Mouse (Mus musculus) adrenal gland (tissue): Measurements from ENCODE around the gene Lrrc20.
"Not testable (repeated sequence)": the region's sequence is repeated elsewhere in the genome, so short reads cannot be mapped to it uniquely, and the experiment has no call there.

ENCODE experiments used
- intact Hi-C: fragments of 180-260 bp; cut with DNase I; formaldehyde crosslinking; loops from one replicate; pipeline ENCODE4 v1.15.1; 2025

Lrrc20 gene

GRCm38 (mm10) chr10:61564408-61564807, 88.8 kb downstream of the Lrrc20 start:
- intact Hi-C loops = no loop called here

DNA sequence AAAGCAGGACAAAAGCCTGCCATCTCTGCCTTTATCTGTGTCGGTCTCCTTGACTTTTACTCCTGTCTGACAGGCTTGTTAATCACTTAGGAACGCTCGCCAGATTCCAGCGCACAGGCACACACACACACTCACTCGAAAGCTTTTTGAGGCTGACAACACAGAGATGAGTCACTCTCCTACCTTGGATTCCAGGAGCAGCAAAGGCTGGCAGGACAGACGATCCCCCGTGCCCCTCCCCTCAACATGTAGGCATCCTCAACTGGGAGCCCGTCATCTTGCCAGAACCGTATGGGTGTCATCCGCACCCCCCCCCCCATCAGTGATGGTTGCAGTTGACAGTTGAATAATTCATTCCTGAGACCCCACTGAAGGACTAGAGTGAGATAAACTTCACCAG, 94.6 kb downstream of the Lrrc20 start:
- intact Hi-C loops = no loop called here

DNA sequence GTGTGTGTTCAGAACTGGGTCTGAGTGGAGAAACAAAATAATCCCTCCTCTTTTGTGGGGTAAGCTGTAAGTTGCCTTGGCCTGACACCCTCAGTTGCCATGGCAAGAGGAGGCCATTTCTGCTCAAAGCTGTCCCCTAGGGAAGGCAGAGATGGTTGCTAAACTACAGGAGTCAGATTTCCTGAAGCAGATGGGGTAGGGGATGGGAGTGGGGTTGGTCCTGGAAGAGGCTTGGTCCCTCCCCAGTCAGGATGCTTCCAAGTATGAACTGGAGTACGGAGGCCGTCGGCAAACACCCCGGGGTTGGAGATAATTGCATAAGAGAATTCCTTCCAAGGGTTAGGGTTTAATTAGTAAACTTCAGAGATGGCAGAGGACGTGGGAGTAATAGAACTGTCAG, 96.5 kb downstream of the Lrrc20 start:
- intact Hi-C loops = no loop called here

DNA sequence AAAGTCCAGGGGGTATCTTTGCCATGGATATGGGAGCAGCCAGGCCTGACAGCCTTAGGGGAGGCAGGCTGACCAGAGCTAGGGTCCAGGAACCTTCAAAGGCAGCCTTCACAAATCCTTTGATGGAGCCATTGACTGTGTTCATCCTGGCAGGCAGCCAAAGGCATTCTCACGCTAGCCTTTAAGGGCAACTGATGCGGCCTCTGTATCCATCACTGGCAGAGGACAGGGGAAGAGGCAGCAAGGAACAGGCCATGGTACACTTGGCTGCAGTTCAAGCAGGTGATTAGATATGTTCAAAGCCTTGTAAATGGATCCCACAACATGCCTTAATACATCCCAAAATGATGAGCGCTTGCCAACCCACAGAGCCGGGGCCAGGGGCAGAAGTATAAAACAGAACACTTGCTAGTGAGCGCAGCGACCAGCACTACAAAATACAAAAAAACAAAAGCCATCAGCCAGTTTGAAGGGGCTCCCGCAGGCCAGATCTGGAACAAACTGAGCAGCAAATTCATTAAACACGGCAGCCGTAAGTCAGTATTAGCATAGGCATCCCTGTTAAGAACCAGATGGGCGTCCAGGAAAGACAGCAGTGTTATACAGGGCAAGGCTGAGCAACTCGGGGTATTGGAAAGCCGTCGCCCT, 100.6 kb downstream of the Lrrc20 start:
- intact Hi-C loops = loop anchor here (5.0 kb wide), 1 partner anchor 44 kb away; no protein-coding TSS in a partner anchor

- intact Hi-C loops = no loop called here
Measured at GRCm38 (mm10) chr10:61587241-61587849, 111.7 kb downstream of the Lrrc20 start.

- intact Hi-C loops = no loop called here
Measured at GRCm38 (mm10) chr10:61597991-61598390, 122.4 kb downstream of the Lrrc20 start.

DNA sequence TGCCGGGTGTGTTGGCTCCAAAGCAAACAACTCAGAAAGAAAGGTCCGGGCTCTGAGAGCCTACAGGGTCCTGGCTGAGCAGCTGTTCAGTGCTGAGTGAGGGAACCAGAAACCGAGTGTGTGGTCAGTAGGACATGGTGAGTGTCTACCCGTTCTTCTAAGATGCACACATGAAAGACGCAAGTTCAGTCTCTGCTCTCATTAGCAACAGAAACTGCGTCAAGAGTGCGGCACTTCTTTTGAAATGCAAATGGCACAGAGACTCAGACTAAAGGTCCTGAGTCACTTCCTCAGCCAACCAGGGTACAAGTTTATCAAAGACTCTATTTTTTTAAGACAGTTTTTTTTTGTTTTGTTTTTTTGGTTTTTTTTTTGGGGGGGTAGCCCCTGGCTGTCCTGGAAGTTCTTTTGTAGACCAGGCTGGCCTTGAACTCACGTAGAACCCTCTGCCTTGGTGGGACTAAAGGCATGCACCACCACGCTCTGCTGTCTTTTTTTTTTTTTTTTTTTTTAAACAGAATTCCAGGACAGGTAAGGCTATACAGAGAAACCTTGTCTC, 124.0 kb downstream of the Lrrc20 start:
- intact Hi-C loops = no loop called here

DNA sequence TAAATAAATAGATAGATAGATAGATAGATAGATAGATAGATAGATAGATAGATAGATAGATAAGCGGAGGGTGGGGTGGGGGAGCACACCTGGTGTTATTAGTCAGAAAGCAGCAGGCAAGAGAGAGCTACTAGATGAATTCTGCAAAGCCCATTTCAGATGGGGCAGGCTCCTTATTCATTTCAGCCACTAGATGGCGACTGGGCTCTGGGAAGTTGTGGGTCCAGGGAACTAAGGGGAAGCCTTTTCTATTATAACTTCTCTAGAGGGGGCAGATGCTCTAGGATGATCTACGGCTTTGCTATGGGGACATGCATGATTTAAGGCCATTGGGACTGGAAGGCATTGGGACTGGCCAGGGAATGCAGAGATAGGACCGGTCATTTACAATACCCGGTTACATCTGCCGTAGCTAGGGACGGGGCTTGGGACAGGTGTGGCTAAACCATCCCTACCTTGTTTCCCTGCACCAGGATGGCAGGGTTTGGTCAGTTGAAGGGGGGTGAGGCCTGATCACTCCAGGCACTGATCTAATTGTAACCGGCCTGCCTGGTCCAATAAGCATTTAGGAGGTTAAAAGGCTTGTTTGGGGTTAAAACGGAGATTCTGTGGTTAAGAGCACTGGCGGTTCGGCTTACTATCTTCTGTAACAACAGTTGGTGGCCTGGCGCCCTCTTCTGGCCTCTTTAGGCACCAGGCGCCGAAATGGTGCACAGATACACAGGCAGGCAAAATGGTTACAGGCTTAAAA, 126.9 kb downstream of the Lrrc20 start:
- intact Hi-C loops = loop anchor here (2.0 kb wide), 1 partner anchor 110 kb away; no protein-coding TSS in a partner anchor

DNA sequence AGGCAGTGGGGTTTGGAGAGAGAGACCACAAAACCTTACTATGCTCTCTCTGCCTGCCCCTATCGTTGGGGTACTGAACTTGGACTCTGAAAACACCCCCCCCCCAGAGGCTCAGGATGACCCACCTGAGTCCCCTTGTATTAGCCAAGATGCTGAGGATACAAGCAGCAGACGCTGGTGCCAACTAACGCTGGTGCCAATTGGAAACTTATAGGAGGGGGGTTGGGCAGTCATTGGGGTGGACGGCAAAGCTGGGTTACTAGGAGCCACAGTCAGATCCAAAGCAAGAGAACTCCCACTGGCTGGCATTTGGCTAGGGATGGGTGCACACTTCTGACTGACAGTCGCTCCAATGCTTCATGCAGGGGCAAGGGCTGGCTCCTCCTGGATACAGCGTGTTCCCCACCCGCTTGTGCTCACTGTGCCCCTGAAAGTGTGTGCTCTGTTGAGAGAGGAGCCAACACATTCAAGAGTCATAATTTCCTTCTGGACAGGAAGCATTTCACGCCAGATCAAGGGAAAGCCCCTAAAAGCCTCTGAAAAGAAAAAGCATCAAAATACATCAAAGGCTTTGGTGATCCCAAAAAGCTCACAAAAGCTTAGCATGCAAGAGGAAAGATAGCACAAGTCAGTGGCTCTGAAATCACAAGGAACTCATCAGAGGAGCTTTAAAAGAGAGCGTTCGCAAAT, 128.9 kb downstream of the Lrrc20 start:
- intact Hi-C loops = loop anchor here (2.0 kb wide), 1 partner anchor 54 kb away; no protein-coding TSS in a partner anchor

DNA sequence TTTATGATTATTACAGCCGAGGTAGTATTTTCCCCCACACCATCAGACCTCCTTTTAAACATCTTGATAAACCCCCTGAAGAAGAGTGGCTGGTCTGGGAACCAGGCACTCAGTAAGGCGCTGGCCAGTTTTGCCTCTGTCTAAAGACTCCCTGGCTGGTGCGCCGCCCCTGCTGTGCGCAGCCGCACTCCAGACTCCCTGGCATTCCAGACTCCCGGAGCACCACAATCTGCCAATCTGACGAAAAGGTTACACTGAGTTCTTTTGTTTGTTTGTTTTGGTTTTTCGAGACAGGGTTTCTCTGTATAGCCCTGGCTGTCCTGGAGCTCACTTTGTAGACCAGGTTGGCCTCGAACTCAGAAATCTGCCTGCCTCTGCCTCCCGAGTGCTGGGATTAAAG, 129.8 kb downstream of the Lrrc20 start:
- intact Hi-C loops = loop anchor here (2.0 kb wide), 1 partner anchor 53 kb away; no protein-coding TSS in a partner anchor

DNA sequence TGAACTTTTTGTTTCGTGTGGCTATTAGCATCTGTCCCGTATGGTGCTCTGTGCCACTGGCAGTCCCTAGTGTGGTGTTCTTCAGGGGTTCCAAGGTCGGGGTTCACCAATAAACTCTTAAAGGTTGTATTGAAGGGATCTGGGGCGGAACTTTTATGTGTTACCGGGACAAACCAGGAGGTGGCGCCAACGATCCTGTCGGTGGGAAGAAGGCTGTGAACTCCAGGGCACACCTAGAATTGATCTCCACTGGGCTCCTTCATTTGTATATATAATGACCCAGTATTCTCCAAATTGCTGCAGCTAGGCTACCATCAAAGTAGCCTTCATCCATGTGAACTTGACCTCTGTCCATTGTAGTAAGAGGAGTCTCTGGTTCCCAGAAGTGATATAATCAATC, 130.2 kb downstream of the Lrrc20 start:
- intact Hi-C loops = loop anchor here (2.0 kb wide), 1 partner anchor 53 kb away; no protein-coding TSS in a partner anchor

DNA sequence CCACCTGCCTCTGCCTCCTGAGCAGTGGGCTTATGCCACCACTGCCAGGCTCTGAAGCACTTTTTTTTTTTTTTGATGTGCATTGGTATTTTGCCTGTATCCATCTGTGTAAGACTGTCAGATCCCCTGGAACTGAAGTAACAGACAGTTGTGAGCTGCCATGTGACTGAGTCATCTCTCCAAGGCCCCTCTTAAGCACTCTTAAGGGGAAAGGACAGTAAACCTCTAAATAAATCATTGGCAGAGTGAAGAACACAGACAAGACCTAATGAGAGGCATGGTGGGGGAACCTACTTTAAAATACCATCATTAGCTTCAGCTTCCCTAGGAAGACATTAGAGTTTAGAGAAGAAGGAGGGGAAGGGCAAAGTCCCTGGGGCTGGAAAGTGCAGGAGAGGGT, 132.6 kb downstream of the Lrrc20 start:
- intact Hi-C loops = no loop called here

GRCm38 (mm10) chr10:61610650-61611235, 135.1 kb downstream of the Lrrc20 start:
- intact Hi-C loops = no loop called here

- intact Hi-C loops = no loop called here
Measured at GRCm38 (mm10) chr10:61614311-61614710, 138.7 kb downstream of the Lrrc20 start.

DNA sequence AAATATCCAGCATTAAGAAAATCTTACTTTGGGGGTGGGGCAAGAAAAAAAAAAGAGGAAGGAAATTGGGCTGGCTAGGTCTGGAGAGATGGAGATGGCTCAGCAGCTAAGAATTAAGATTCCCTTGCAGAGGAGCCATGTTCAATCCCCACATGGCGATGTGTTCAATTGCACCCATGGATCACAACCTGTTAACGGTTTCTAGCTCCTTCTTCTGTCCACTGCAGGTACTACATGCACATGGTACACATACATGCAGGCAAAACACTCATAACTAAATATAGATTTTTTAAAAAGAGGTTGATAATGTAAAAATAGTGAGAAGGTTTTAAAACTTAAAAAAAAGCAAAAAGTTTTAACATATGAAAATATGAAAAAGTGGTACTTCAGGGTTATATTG, 142.9 kb downstream of the Lrrc20 start:
- intact Hi-C loops = no loop called here

- intact Hi-C loops = no loop called here
Measured at GRCm38 (mm10) chr10:61621681-61622080, 146.1 kb downstream of the Lrrc20 start.

GRCm38 (mm10) chr10:61623874-61624273, 148.3 kb downstream of the Lrrc20 start:
- intact Hi-C loops = not testable (repeated sequence)

DNA sequence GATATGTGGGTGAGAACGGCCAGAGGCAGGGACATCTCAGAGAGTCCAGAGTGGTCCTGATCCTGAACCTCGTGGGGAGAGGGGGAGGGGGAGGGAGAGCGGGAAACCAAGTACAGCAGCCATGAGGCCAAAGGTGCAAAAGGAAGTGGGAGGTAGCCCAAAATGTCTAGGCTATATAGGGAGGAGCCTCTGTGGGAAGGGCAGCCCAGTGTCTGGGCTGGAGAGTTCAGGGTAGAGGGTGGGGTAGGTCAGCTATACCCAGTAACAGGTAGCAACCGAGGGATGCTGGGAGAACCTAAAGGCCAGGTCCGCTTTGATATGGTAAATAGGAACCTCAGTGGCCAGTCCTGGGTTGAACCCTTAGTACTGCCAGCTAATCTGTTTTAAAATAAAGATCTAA, 149.2 kb downstream of the Lrrc20 start:
- intact Hi-C loops = no loop called here

DNA sequence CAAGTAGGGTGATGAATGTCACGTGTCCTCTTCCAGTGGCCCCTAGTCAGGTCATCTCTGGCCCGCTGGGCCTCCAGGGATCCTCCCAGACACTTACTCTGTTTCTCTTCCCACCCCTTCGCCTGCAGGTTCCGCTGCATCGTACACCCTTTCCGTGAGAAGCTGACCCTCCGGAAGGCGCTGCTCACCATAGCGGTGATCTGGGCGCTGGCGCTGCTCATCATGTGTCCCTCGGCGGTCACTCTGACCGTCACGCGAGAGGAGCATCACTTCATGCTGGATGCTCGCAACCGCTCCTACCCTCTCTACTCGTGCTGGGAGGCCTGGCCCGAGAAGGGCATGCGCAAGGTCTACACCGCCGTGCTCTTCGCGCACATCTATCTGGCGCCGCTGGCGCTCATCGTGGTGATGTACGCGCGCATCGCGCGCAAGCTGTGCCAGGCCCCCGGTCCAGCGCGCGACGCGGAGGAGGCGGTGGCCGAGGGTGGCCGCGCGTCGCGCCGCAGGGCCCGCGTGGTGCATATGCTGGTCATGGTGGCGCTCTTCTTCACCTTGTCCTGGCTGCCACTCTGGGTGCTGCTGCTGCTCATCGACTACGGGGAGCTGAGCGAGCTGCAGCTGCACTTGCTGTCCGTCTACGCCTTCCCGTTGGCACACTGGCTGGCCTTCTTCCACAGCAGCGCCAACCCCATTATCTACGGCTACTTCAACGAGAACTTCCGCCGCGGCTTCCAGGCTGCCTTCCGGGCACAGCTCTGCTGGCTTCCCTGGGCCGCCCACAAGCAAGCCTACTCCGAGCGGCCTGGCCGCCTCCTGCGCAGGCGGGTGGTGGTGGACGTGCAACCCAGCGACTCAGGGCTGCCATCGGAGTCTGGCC, 150.0 kb downstream of the Lrrc20 start:
- intact Hi-C loops = no loop called here

DNA sequence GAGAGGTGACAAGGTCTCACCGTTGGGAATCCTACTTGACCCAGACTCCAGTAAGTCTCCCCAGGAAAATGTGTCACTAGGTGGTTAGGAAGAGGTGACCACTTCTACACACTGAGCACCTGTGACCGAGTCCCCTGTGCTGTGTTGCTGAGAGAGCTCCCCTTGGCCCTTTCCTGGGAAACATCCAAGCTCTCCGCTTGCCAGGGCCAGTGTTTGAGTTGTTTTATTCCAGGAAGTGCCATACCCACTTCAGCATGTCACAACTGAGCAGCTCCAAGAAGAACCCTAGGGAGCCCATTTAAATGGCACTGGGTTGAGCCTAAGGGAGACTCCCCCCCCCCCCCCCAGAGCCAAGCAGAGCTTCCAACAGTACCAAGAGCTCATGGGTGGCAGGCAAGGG, 150.9 kb downstream of the Lrrc20 start:
- intact Hi-C loops = no loop called here
